Mouse (Mus musculus): ENCODE data around the gene Pigm.

Gene Pigm

DNA sequence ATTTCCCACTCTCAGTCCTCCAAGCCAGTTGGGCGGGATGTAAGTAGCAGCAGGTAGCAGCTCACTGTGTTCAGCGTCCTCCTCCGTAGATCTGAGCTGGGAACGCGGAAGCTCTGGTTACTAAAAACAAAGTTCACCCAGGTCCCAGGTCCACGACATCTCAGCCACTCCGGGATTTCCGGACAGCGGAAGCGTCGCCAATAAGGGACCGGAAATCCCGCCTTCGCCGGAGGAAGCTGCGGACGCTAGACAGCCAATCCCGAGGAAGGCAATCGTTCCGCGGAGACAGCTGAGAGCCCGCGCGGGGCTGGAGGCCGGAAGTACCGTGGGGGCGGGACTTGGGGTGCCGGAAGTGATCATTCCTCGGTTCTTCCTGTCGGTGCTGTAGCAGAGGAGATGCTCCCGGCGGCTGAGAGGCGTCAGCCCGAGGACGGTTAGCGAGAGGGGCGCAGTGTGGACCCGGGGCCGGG, at the start of gene Pigm:
TSS of gene Pigm (plus strand) at position 349 of the 470 bp plus-strand sequence.
- in situ Hi-C loops (cut with MboI, MseI): no loop called here

DNA sequence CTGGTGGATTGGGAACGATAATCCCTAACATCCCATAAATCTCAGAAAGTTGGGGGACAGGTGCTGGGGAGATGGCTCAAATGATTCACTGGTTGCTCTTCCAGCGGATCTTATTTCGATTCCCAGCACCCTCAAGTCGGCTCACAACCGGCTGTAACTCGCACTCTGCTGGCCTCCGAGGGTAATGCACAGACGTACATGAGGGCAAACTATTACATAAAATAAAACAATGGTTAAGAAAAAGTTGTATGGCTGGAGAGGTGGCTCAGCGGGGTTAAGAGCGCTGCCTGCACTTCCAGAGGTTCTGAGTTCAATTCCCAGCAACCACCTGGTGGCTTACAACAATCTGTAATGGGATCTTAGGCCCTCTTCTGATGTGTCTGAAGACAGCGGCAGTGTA, 49.7 kb upstream of the Pigm start:
- in situ Hi-C loops (cut with MboI, MseI): no loop called here

DNA sequence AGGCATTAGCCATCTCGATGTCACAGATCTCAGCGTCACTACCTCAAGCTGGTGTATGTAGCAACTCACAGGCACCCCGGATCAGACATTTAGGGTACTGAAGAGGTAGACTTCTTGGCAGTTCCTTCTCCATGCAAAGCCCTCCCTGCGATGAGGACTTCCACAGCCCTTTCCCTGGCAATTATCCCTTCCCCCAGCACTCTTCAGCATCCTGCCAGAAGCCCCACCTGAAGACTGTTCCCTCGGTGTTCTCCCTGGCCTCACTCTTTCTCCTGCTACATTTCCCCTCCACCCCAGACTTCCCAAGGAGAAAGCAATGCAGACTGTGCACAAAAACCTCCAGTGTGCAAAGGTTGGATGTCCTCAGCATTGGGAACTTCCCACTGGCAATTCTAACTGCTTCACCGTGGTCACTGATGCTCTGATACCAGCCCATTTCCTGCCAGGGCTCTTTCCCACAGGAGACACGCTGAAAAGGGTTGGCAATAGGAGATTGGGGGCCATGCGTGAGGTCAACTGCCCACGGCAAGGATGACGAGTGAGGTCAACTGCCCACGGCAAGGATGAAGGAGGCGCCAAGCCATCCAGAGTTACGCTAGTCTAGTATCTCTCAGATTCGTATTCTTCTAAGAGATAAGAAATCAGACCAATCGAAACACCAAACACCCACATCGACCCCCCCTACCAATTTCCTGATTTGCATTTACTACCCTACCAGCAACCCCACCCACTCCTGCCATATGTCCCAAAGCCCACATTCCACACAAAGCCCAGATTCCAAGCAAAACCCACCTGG, 48.9 kb upstream of the Pigm start:
- in situ Hi-C loops (cut with MboI, MseI): no loop called here

DNA sequence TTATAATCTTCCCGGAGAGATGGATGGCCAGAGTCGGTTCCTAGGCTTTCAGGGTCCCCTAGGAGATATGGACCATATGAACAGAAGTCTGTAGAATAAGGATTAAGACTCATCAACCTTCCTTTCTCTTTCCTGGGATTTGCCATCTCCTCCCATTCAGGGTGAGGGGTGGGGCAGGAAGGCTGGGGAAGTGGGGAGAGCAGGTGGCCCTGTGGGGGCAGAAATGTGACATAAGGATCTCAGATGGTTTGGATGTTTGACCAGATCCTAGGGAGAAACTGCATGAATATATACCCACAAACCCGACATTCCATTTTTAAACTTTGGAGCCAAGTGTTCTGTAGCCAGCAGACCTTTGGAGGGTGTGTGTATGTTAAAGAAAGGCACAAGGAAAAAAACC, 48.3 kb upstream of the Pigm start:
- in situ Hi-C loops (cut with MboI, MseI): no loop called here

DNA sequence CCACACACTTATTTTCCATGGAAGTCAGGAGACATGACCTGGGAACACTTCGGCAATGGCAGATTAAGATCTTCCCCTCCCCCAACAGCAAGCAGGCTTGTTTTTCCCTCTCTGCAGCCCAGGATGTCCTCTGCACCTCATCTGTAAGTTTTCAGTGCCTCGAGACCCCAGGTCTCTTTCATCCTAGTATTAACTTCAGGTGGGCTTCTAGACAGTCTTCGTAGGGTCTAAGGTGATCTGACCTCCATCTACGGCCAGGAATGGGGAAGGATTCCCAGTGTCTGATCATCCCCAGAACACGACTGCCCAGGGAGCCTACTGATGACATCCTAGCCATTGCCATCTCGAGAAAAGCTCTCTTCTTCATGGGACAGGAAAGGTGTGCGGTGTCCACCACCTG, 47.9 kb upstream of the Pigm start:
- in situ Hi-C loops (cut with MboI, MseI): no loop called here

DNA sequence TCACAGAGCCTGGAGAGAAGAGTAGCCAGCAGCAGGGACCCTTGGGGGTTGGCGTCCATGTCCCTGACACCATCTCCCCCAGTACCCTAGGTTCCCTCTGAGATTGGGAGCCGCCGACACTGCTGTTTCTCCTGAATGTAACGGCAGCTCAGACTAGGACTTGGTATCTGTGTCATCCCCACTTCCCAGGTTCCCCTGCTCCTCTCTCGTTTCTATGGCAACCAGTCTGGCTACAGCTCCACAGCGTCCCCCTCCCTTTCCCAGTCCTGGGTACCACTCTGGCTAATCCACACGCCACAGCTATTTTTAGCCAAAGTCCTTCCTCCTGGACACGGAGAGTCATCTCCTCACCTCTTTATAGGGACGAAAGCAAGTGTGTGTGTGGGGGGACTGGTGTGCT, 47.2 kb upstream of the Pigm start, which contains the start of gene Kcnj9:
TSS of gene Kcnj9 (minus strand) at position 188 of the 400 bp plus-strand sequence.
- in situ Hi-C loops (cut with MboI, MseI): no loop called here

DNA sequence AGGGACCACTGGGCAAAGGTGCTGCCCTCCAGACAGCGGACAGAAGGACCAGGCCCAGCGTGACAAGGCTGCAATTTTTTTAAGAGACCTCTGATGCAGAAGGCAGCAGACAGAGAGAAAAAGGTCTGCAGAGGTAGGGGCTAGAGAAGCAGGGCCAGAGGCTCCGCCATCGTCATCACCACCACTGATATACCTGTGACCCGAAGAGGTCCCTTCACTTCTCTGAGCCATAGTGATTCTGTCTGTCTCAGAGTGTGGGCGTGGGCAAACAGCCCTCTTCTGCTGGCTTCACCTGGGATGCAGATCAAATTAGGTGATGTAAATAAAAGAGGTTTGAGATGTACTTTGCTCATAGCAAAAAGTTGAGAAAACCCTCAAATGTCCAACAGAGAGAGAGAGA, 46.7 kb upstream of the Pigm start:
- in situ Hi-C loops (cut with MboI, MseI): loop anchor here in 1 of 2 experiments (5.0 kb wide), 1 partner anchor 38 kb away; no protein-coding TSS in a partner anchor

DNA sequence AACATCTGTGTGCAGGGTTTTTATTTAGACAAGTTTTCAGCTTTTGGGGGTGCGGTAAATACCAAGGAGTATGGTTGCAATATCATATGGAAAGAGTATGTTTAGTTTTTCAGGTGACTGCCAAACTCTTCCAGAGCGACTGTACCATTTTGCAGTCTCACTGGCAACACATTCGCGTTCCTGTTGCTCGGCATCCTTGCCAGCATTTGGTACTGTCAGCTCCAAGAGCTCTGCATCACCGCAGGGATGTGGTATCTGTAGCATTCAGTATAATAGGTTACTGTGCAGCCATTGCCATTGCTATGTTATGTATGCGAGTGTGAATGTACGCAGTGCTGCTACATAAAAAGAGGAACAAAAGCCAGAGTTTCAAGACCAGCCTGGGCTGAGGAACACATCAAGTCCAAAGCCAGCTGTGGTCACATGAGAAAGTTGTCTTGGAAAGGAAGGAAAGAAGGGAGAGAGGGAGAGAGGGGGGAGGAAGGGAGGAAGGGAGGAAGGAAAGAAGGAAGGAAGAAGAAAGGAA, 44.9 kb upstream of the Pigm start:
- in situ Hi-C loops (cut with MboI, MseI): loop anchor here in 1 of 2 experiments (5.0 kb wide), 1 partner anchor 36 kb away; no protein-coding TSS in a partner anchor

DNA sequence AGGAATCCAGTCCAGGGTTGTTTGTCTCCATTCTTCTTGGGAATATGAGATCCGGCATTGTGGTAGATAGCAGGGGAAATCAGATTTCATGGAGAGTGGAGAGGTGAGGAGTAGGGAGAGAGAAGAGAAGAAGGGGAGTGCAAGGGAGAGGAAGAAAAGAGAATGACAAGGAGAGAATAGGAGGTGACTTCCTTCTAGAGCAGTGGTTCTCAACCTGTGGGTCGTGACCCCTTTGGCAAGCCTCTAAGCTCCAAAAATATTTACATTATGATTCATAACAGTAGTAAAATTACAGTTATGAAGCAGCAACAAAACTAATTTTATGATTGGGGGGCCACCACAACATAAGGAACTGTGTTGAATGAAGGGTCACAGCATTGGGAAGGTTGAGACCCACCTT, 43.4 kb upstream of the Pigm start:
- in situ Hi-C loops (cut with MboI, MseI): loop anchor here in 1 of 2 experiments (5.0 kb wide), 1 partner anchor 34 kb away; no protein-coding TSS in a partner anchor

DNA sequence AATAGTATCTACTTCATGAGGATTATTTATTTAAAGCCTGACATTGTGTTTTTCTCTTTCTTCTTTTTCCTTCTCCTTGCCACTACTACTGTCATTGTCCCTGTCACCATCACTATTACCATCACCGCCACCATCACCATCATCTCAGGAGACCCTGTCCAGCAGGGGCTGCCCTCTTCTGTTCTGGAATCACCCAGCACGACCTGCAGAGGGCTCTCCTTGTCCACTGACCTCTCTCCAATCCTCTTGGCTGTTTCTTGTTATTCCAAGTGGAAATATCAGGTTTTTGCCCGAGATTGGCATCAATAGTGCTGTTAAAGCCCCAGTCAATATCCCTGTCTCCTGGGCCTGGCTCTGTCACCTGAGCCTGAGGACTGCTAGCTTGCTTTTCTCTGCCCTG, 42.8 kb upstream of the Pigm start:
- in situ Hi-C loops (cut with MboI, MseI): loop anchor here in 1 of 2 experiments (5.0 kb wide), 1 partner anchor 34 kb away; no protein-coding TSS in a partner anchor

DNA sequence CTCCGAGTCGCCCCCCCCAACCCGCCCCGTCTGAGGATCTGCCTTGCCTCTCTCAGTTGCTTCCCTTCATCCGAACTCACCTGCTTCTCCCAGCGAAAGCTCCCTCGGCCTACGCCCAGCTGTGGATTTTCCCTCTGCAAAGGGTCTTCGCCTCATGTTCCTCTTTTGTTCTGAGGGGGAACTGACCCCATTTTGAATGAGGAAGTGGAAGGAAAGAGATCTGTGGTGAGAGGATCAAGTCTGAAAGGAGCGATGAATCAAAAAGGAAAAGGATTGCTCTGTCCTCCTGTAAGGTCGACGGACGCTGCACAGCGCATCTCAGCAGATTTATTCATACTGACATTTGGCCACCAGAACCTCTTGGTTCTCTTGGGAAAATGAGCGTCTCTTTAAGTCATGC, 40.5 kb upstream of the Pigm start:
- in situ Hi-C loops (cut with MboI, MseI): no loop called here

DNA sequence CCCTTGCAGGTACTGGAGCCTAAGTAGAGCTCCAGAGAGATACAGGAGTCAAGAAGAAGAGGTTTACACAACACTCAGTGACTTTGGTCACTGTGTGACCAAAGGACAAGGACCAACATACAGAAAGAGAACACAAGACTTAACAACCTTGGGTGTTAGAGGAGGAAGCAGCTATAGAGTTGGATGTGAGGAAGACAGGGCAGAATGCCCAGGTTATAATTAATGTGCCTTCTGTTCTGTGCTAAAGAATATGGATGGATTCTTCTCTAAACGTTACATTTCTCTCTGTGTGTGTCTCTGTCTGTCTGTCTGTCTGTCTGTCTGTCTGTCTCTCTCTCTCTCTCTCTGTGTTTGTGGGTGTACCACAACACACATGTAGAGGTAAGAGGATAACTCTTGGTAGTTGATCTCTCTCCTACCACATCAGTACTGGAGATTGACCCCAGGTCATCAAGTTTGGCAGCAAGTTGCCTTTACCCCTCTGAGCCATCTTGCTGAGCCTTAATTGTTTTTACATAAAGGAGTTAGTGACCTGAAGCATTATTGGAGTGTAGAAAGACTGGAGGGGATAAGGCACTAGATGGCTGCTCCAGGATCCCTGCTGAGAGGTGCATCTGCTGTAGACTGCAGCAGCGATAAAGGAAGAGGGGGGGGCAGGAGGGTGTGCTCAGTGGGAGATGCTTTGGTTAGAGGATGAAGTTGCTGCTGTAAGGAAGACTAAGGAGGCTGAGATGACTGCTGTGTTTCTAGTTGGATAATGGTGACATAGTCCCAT, 38.7 kb upstream of the Pigm start:
- in situ Hi-C loops (cut with MboI, MseI): no loop called here

DNA sequence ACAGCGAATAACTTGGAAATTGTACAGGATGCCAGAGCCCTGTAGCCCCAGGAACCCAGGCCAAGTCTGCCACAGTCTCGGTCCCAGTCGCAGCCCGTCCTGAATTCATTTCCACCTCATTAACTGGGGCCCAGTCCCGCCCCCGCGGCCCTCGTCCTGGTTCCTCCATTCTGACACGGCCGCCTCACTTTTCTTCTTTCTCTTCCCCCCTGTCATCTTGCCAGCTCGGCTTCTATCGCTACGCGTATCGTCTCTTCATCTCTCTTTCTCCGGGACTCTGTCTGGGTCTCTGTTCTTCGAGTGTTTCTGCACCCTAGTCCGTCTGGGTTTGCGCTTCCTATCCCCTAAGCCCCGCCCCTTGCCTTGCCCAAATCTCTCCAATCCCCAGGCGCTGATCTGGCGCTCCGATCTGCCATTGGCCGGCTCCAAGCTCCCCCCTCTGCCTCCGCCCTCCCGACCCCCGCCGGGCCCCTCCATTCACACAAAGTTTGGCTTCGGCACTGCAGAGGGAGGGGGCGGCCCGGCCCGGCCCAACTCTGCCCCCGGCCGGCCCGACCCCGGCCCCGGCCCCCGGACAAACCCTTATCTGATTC, 35.5 kb upstream of the Pigm start, which contains the start of gene Kcnj10:
TSS of gene Kcnj10 (plus strand) at position 482 of the 593 bp plus-strand sequence.
- in situ Hi-C loops (cut with MboI, MseI): no loop called here

DNA sequence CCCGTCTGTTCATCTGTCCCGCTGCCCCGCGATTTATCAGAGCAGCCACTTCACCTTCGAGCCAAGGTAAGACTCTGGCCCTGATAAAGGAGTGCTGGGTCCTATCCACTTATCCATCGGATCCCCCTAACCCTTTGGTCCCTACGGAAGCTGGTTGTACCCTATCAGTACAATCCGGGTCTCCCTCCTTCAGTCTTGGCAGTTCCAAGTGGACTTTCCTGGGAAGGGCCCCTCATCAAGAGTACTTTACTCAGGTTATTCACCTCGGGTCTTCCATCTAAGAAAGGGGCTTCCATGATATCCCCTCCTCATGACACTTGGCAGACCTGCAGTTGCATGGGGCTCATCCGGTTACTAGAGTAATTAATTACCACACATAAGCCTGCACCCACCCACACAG, 35.0 kb upstream of the Pigm start:
- in situ Hi-C loops (cut with MboI, MseI): no loop called here

DNA sequence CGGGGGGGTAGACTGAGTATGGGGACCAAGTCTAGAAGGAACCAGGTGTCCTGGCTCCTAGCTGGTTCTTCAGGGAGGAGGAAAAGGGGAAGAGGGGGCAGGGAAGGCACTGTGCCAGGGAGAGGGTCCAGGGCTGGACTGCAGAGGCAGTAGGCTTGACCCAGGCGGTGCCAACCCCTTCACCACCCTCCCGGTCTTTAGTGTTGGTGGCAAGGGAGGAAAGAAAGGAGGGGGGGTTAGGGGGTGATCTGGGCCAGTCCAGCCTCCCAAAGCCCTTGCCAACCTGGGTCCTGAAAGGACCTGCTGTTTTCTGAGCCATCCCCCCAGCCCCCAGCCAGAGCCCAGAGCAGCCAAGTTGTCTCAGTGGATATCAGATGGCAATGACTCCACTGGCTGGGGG, 33.6 kb upstream of the Pigm start:
- in situ Hi-C loops (cut with MboI, MseI): no loop called here

DNA sequence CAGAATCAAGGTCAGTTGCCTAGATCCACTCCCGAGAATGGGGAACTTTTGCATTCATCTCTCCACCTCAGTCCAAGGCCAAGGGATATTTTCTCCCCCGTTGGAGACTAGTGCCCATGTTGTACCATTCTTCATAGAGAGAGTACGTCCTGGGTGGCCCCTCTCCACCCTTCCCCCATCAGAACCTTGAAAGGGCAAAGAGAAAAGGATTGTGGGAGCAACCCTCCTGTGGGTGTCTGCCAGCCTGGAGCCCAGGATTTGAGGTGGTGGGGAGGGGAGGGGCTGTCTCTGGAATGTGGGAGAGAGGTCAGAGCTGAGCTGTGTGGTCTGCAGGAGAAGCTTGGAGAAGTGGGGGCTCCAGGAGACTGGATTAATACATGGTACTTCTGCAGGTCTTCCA, 32.4 kb upstream of the Pigm start:
- in situ Hi-C loops (cut with MboI, MseI): no loop called here

DNA sequence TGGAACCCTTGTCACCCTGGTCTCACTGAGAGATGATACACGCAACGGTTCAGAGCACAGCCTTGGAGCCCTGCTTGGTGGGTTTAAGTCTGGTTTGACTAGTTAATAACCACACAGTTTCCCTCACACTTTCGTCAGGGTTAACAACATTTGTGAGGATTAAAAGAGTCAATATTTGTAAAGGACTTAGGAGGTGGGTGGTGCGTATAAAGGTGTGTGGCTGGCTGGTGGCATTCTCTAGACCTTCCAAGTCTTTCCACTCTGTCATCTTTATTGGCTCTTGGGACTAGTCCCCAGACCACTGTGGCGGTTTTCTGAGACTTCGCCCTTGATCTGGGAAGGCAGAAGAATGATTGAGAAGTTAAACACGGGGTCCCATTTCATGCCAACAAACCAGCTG, 31.5 kb upstream of the Pigm start:
- in situ Hi-C loops (cut with MboI, MseI): no loop called here

DNA sequence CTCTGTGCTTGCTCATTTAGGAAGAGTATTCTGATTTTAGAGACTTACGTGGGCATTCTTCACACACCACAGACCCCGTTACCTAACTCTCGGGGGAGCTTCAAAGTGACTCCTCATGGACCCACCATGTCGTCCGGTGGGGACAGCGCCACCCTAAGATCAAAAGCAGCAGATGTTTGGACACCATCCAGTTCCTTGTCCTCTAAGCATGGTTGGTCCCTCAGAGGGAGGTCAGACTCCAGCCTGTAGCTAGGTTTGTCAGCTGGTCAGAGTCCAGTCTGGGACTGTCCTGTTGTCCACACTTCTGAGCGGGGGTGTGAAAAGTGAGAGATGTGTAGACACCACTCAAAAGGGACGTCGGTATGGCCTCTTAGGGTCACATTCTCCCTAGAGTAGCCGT, 29.6 kb upstream of the Pigm start:
- in situ Hi-C loops (cut with MboI, MseI): no loop called here

DNA sequence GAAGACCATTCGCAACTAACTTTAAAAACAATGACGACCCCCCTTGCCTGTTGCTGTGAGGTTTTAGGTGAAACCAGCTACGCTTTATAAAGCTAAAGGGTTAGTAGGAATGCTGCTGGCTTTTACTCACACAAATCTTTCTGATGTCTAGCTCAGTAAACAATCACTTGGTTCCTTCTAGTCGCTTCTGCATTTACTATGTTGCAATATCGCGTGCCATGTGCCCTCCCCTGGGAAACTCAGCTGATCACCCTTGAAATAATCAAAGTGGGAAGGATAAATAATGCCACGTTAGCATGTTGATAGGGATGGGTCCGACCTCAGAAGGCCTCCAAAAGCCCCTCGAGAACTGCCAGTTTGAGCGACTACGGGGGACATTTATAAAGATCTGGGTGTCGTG, 29.0 kb upstream of the Pigm start:
- in situ Hi-C loops (cut with MboI, MseI): no loop called here

DNA sequence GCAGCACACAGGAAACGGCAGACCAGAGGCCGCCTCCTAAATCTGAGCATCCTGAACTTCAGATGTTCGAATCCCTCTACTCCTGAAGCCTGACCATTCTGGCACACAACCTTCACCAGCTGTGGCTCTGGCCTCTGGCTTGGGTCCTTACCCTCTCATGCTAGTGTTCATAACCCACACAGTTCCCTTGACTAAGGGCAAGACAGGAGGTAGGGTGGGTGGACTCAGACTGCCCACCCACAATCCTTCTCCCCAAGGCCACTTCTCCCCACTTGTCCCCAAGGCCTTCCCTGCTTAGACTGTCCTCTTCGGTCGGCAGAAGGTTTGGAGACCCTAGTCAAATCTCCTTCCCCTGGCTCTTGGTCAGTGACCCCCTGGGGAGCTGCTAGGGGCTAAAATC, 26.8 kb upstream of the Pigm start:
- in situ Hi-C loops (cut with MboI, MseI): no loop called here

DNA sequence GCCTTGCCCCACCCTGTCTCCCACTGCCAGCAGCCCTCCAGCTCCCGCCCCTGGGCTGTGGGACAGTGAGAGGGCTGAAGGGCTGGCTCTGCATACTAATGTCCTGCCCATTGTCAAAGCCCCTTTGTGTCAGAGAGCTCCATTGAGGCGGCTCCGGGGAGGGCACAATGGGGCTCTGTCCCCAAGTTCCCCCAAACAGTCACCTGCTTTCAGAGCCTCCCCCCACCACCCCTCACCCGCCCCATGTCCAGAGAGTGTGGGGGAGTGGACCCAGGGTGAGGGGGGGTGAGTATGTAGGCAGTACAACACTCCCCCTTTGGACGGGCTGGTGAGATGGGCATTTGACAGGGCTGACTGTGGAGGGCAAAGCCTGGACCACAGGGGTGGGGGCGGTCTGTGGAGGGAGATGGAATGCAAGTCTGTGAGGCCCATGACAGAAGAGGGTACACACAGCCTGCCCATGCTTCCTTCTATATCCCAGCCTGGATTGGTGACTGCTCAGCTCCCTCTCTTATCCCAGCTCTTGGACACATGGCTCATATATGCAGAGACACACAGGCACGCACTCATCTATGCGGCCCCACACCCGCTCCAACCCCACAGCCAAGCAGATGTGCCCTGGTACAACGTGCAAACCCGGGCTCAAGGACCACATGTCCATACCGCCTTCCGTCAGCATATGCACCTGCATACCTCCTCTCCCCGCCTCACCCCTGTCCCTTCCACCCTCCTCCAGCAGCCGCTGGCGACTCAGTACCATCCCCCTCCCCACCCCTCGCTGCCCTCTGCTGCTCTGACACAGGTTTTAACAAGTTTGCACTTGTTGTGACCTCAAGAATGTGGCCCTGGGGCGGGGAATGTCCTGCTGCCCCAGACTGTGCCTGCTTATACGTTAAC, 26.2 kb upstream of the Pigm start:
- in situ Hi-C loops (cut with MboI, MseI): loop anchor here in 1 of 2 experiments (5.0 kb wide), 1 partner anchor 303 kb away; no protein-coding TSS in a partner anchor
